Mouse (Mus musculus): ENCODE measurements at regions not wholly inside any gene's neighbourhood (a gene's known extent, or its start where the extent isn't known, plus 50 kb on each side); places are given as distances from the start of the nearest gene placed in this dataset.
"Not testable (repeated sequence)": the region's sequence is repeated elsewhere in the genome, so short reads cannot be mapped to it uniquely, and the experiment has no call there.

DNA sequence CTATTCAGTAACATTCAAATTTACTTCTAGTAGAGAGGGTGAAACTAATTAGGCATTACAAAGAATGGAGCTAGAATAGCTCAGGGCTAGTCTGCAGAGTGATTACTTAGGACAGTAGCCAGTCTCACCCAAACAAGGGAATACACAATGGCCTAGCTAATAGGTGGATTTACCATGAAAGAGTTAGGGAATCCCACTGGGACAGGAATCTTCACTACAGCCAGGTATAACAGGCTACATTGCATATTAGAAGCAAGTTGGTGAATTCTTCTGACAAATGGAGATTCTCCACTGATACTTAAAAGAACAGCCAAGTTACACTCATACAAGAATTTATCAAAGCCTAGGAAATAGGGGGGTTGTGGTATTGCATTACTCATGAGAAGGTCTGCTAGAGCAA lies 670.2 kb upstream of the Chrm3 start:
- not testable (repeated sequence) for H3K27me3 ChIP-seq (ENCODE audit: insufficient read depth, low read length); H3K4me1 ChIP-seq (ENCODE audit: insufficient read depth, low read length); H3K27ac ChIP-seq; DNase-seq (ENCODE audit: low spot score); H3K4me2 ChIP-seq (ENCODE audit: low read depth, low read length); H3K9me3 ChIP-seq (ENCODE audit: low read length); ATAC-seq; H3K36me3 ChIP-seq (ENCODE audit: insufficient read depth, low read length); H3K4me3 ChIP-seq (ENCODE audit: low read length); H3K9ac ChIP-seq (replicated peaks; ENCODE audit: low read length)

GRCm38 (mm10) chr13:11030381-11030780 lies 669.7 kb upstream of the Chrm3 start:
- Histone ChIP-seq H3K9ac (replicated peaks; ENCODE audit: low read length) (no peak overlapping the region), H3K27ac (no peak overlapping the region), H3K9me3 (ENCODE audit: low read length) (no peaks in the 10 kb centered on the region), H3K36me3 (ENCODE audit: insufficient read depth, low read length) (no peaks in the 10 kb centered on the region), H3K4me2 (ENCODE audit: low read depth, low read length) (no peak overlapping the region), H3K4me3 (ENCODE audit: low read length) (no peak overlapping the region), H3K4me1 (ENCODE audit: insufficient read depth, low read length) (no peaks in the 10 kb centered on the region), H3K27me3 (ENCODE audit: insufficient read depth, low read length) (no peaks in the 10 kb centered on the region)
- WGBS: 88% methylated on average over 4 of the region's 4 CpGs
- ATAC-seq (no peak), DNase-seq (ENCODE audit: low spot score) (no peak)
- no peak for TF ChIP-seq CTCF (IDR thresholded peaks at IDR 0.05; ENCODE audit: low read depth)

- Histone ChIP-seq H3K4me3 (ENCODE audit: low read length) (no peak overlapping the region), H3K27ac (no peak overlapping the region), H3K36me3 (ENCODE audit: insufficient read depth, low read length) (no peaks in the 10 kb centered on the region), H3K9me3 (ENCODE audit: low read length) (no peaks in the 10 kb centered on the region), H3K27me3 (ENCODE audit: insufficient read depth, low read length) (no peaks in the 10 kb centered on the region), H3K4me2 (ENCODE audit: low read depth, low read length) (no peak overlapping the region), H3K9ac (replicated peaks; ENCODE audit: low read length) (no peak overlapping the region), H3K4me1 (ENCODE audit: insufficient read depth, low read length) (no peaks in the 10 kb centered on the region)
- TF ChIP-seq CTCF (IDR thresholded peaks at IDR 0.05; ENCODE audit: low read depth): peak; percentile 15; the same call in 1 of the 2 replicates
- WGBS: 46% methylated on average over 3 of the region's 3 CpGs
- ATAC-seq (no peak), DNase-seq (ENCODE audit: low spot score) (peak; percentile 33)
Observed at GRCm38 (mm10) chr13:11025918-11026317, 665.3 kb upstream of the Chrm3 start.

- Histone ChIP-seq H3K4me1 (ENCODE audit: insufficient read depth, low read length) (no peaks in the 10 kb centered on the region), H3K4me2 (ENCODE audit: low read depth, low read length) (no peak overlapping the region), H3K9ac (replicated peaks; ENCODE audit: low read length) (no peak overlapping the region), H3K27me3 (ENCODE audit: insufficient read depth, low read length) (no peaks in the 10 kb centered on the region), H3K27ac (no peak overlapping the region), H3K4me3 (ENCODE audit: low read length) (no peak overlapping the region), H3K36me3 (ENCODE audit: insufficient read depth, low read length) (no peaks in the 10 kb centered on the region), H3K9me3 (ENCODE audit: low read length) (no peaks in the 10 kb centered on the region)
- 97% methylated on average over 2 of the region's 2 CpGs for WGBS
- no peak for DNase-seq (ENCODE audit: low spot score)
- no peak for TF ChIP-seq CTCF (IDR thresholded peaks at IDR 0.05; ENCODE audit: low read depth)
- no peak for ATAC-seq
Observed at GRCm38 (mm10) chr13:11024441-11024840, 663.8 kb upstream of the Chrm3 start.

DNA sequence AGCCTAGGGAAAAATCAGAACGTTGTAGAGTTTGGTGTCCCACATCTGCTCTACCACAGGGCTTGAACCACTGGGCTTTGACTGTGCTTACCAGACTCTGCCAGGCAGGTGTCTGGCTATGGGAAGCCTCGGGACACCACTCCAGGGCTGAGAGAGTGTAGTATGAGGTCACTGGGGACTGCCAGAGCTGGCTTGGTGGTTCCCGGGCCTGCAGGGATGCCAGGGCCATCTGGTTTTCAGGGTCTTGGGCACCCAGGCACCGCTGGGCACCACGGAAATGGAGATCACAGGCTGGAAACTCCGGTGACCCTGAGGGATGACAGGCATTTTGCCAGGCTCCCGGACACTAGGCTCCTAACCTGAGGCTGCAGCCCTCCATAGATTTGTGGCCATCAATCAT lies 656.9 kb upstream of the Chrm3 start:
- Histone ChIP-seq H3K27me3 (ENCODE audit: insufficient read depth, low read length) (no peaks in the 10 kb centered on the region), H3K4me2 (ENCODE audit: low read depth, low read length) (no peak overlapping the region), H3K9me3 (ENCODE audit: low read length) (no peaks in the 10 kb centered on the region), H3K9ac (replicated peaks; ENCODE audit: low read length) (no peak overlapping the region), H3K27ac (no peak overlapping the region), H3K4me1 (ENCODE audit: insufficient read depth, low read length) (no peaks in the 10 kb centered on the region), H3K36me3 (ENCODE audit: insufficient read depth, low read length) (no peaks in the 10 kb centered on the region), H3K4me3 (ENCODE audit: low read length) (no peak overlapping the region)
- ATAC-seq: no peak
- no peak for DNase-seq (ENCODE audit: low spot score)
- TF ChIP-seq CTCF (IDR thresholded peaks at IDR 0.05; ENCODE audit: low read depth): no peak
- WGBS: 88% methylated on average over 7 of the region's 7 CpGs

GRCm38 (mm10) chr13:11005374-11005773 lies 644.7 kb upstream of the Chrm3 start:
- Histone ChIP-seq H3K4me1 (ENCODE audit: insufficient read depth, low read length) (no peaks in the 10 kb centered on the region), H3K27me3 (ENCODE audit: insufficient read depth, low read length) (no peaks in the 10 kb centered on the region), H3K27ac (no peak overlapping the region), H3K4me2 (ENCODE audit: low read depth, low read length) (no peak overlapping the region), H3K9me3 (ENCODE audit: low read length) (no peaks in the 10 kb centered on the region), H3K36me3 (ENCODE audit: insufficient read depth, low read length) (no peaks in the 10 kb centered on the region), H3K9ac (replicated peaks; ENCODE audit: low read length) (no peak overlapping the region), H3K4me3 (ENCODE audit: low read length) (no peak overlapping the region)
- 32% methylated on average over 4 of the region's 4 CpGs for WGBS
- ATAC-seq: no peak
- no peak for TF ChIP-seq CTCF (IDR thresholded peaks at IDR 0.05; ENCODE audit: low read depth)
- no peak for DNase-seq (ENCODE audit: low spot score)

- no peaks in the 10 kb centered on the region for H3K4me1 ChIP-seq (ENCODE audit: insufficient read depth, low read length)
- no peaks in the 10 kb centered on the region for H3K9me3 ChIP-seq (ENCODE audit: low read length)
- no peak for TF ChIP-seq CTCF (IDR thresholded peaks at IDR 0.05; ENCODE audit: low read depth)
- H3K27me3 ChIP-seq (ENCODE audit: insufficient read depth, low read length): no peaks in the 10 kb centered on the region
- no peak overlapping the region for H3K4me3 ChIP-seq (ENCODE audit: low read length)
- no peak overlapping the region for H3K9ac ChIP-seq (replicated peaks; ENCODE audit: low read length)
- no peak overlapping the region for H3K27ac ChIP-seq
- H3K4me2 ChIP-seq (ENCODE audit: low read depth, low read length): no peak overlapping the region
- no peak for DNase-seq (ENCODE audit: low spot score)
- 87% methylated on average over 3 of the region's 3 CpGs for WGBS
- no peaks in the 10 kb centered on the region for H3K36me3 ChIP-seq (ENCODE audit: insufficient read depth, low read length)
- ATAC-seq: no peak
Observed at GRCm38 (mm10) chr13:10991151-10991550, 630.5 kb upstream of the Chrm3 start.

All from hindbrain, postnatal 0 days (tissue).